10 mouse cellular contexts compared by ENCODE assay signal in genomic region chr1:159355027-159355570, GRCm38 (mm10).
DNase-seq lines count a peak whose midpoint lies in the region; ATAC-seq and TF ChIP-seq lines count a peak whose summit lies in the region.
"Had no signal": no experiment of that assay in that cellular context is flagged by ENCODE, and none has a peak within 500 bp of the region (broad histone marks: within the 10 kb centered on the region; RNA-seq: fewer than 3 reads in every experiment).

No protein-coding gene starts in this region.

- DNase-seq in heart, adult 18-20 months, result peak; percentile 68 to 71
- peak; percentile 75 for DNase-seq in adrenal gland, adult 2 months
- peak; percentile 52 for DNase-seq in fibroblast of lung, adult 2 months (ENCODE audit: low read depth)
- peak; percentile 8 for DNase-seq in lung, postnatal 0 days (ENCODE audit: low spot score)
- DNase-seq in urinary bladder, postnatal 25 days (ENCODE audit: low spot score), result no peak
- no peak for DNase-seq in hindbrain, embryonic 10.5 days (ENCODE audit: low spot score)

- WGBS in heart, embryonic 11.5 days (ENCODE audit: insufficient replicate concordance), result 61% methylated on average over 1 of the region's 1 CpGs
- WGBS in lung, postnatal 0 days, result 90% methylated on average over 1 of the region's 1 CpGs
- WGBS in intestine, postnatal 0 days, result 91% methylated on average over 1 of the region's 1 CpGs
- 96% methylated on average over 1 of the region's 1 CpGs for WGBS in hindbrain, embryonic 10.5 days

- no peak overlapping the region for H3K9ac ChIP-seq in heart, embryonic 11.5 days (ENCODE audit: low read depth, low read length)
- no peak overlapping the region for H3K9ac ChIP-seq in lung, postnatal 0 days (replicated peaks; ENCODE audit: low read depth)
- no peak overlapping the region for H3K9ac ChIP-seq in intestine, postnatal 0 days (ENCODE audit: low read depth, low read length)
- H3K9ac ChIP-seq: forebrain, embryonic 12.5 days had no signal

- no peak for TF ChIP-seq EP300 in lung, postnatal 0 days (IDR thresholded peaks at IDR 0.05)

- H3K9me3 ChIP-seq in heart, embryonic 11.5 days (replicated peaks; ENCODE audit: control insufficient read depth, low read length), result no peaks in the 10 kb centered on the region
- H3K9me3 ChIP-seq in lung, postnatal 0 days (ENCODE audit: low read length), result no peaks in the 10 kb centered on the region
- no peaks in the 10 kb centered on the region for H3K9me3 ChIP-seq in intestine, postnatal 0 days (ENCODE audit: control insufficient read depth)
- H3K9me3 ChIP-seq in hindbrain, embryonic 10.5 days, result peaks cover 2% of the 10 kb centered on the region; the same call in 1 of the 2 replicates

- ATAC-seq in heart, embryonic 11.5 days (replicated peaks; ENCODE audit: insufficient number of reproducible peaks, low FRiP score, low TSS enrichment), result no peak
- no peak; the same call in 1 of the 2 replicates for ATAC-seq in lung, postnatal 0 days
- ATAC-seq in intestine, postnatal 0 days, result no peak

- no peaks in the 10 kb centered on the region; the same call in 1 of the 2 replicates for H3K36me3 ChIP-seq in heart, embryonic 11.5 days (ENCODE audit: control insufficient read depth, insufficient read depth, low read length)
- peaks cover 3% of the 10 kb centered on the region; the same call in 1 of the 2 replicates for H3K36me3 ChIP-seq in lung, postnatal 0 days (ENCODE audit: insufficient read depth, low read length)
- H3K36me3 ChIP-seq in intestine, postnatal 0 days (ENCODE audit: control insufficient read depth, insufficient read depth), result peaks cover 11% of the 10 kb centered on the region; the same call in 1 of the 2 replicates
- peaks cover 50% of the 10 kb centered on the region for H3K36me3 ChIP-seq in hindbrain, embryonic 10.5 days

- no peak overlapping the region for H3K4me3 ChIP-seq in heart, embryonic 11.5 days (ENCODE audit: low read depth, low read length)
- no peak overlapping the region for H3K4me3 ChIP-seq in lung, postnatal 0 days (ENCODE audit: low read depth, low read length)
- no peak overlapping the region for H3K4me3 ChIP-seq in intestine, postnatal 0 days (ENCODE audit: low read depth, low read length)
- no peak overlapping the region for H3K4me3 ChIP-seq in hindbrain, embryonic 10.5 days
- H3K4me3 ChIP-seq: forebrain, embryonic 12.5 days; megakaryocyte, embryonic 14.5 days had no signal

- TF ChIP-seq CTCF in lung, postnatal 0 days (IDR thresholded peaks at IDR 0.05), result no peak
- TF ChIP-seq CTCF in intestine, postnatal 0 days (IDR thresholded peaks at IDR 0.05; ENCODE audit: low read depth), result no peak

- peaks cover 5% of the 10 kb centered on the region; the same call in 1 of the 2 replicates for H3K4me1 ChIP-seq in heart, embryonic 11.5 days (ENCODE audit: control insufficient read depth, insufficient read depth, low read length)
- no peaks in the 10 kb centered on the region for H3K4me1 ChIP-seq in lung, postnatal 0 days (ENCODE audit: insufficient read depth, low read depth, low read length)
- H3K4me1 ChIP-seq in intestine, postnatal 0 days (replicated peaks; ENCODE audit: control insufficient read depth, insufficient read depth, low read length), result no peaks in the 10 kb centered on the region
- H3K4me1 ChIP-seq in hindbrain, embryonic 10.5 days (replicated peaks), result no peaks in the 10 kb centered on the region
- H3K4me1 ChIP-seq: forebrain, embryonic 12.5 days had no signal

- H3K27ac ChIP-seq in heart, embryonic 11.5 days (ENCODE audit: low read depth, low read length), result no peak overlapping the region
- no peak overlapping the region for H3K27ac ChIP-seq in lung, postnatal 0 days (ENCODE audit: low read length)
- no peak overlapping the region for H3K27ac ChIP-seq in intestine, postnatal 0 days (ENCODE audit: low read depth, low read length)
- H3K27ac ChIP-seq in hindbrain, embryonic 10.5 days, result no peak overlapping the region
- H3K27ac ChIP-seq: forebrain, embryonic 12.5 days had no signal

- no peak overlapping the region for H3K4me2 ChIP-seq in heart, embryonic 11.5 days
- H3K4me2 ChIP-seq in lung, postnatal 0 days (replicated peaks; ENCODE audit: low read depth, low read length), result no peak overlapping the region
- no peak overlapping the region for H3K4me2 ChIP-seq in intestine, postnatal 0 days (replicated peaks; ENCODE audit: low read depth)
- H3K4me2 ChIP-seq: forebrain, embryonic 12.5 days had no signal

- no peaks in the 10 kb centered on the region for H3K27me3 ChIP-seq in heart, embryonic 11.5 days (ENCODE audit: control insufficient read depth, insufficient read depth, low read length)
- no peaks in the 10 kb centered on the region for H3K27me3 ChIP-seq in lung, postnatal 0 days (replicated peaks; ENCODE audit: insufficient read depth, low read length)
- H3K27me3 ChIP-seq in intestine, postnatal 0 days (replicated peaks; ENCODE audit: control insufficient read depth, insufficient read depth, low read length), result no peaks in the 10 kb centered on the region
- H3K27me3 ChIP-seq in hindbrain, embryonic 10.5 days (ENCODE audit: insufficient read depth, poor library complexity, severe bottlenecking), result no peaks in the 10 kb centered on the region
- H3K27me3 ChIP-seq: forebrain, embryonic 12.5 days; megakaryocyte, embryonic 14.5 days had no signal

Comparison
In these comparisons a context has a peak if more than half of its experiments do, and no peak if none do; other contexts are left out.
1. DNase-seq: peak in heart, adult 18-20 months (2 of 2), adrenal gland, adult 2 months (single experiment), fibroblast of lung, adult 2 months (single experiment) and lung, postnatal 0 days (single experiment); none in urinary bladder, postnatal 25 days (single experiment) and hindbrain, embryonic 10.5 days (single experiment).